Mouse (Mus musculus): ENCODE measurements around the gene Rnf167. TPM values are rescaled to one million over a fixed set of nuclear protein-coding genes. Genes with fewer than 3 reads are reported as not detected.

Rnf167 gene
- polyA plus RNA-seq, 1 experiment = 9.0 TPM

DNA sequence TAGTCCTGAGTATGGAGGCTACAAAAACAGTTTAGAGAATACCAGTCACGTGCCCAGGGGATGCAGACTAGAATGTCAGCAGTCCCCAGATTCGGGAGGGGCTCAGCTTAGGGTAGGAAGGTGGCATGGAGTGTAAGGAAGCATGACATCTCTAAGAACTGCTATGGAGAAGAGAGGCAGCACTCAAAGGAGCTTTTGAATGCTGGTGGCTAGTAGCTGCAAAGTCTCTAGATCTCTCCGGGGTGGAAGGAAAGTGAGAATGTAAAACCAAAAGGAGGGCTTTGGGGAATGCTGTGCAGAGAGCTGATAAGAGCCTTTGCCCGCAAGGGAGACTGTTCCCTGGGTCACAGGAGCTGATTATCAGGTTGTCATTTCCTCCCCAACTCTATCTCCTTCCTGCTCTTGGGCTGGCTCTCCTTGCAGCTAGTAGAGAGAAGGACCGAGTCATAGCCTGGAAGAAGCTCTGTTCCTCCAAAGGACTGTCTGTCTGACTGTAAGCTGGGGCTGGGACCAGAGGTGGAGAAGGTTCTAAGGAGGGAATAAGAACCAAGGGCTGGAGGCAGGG, 8.2 kb upstream of the Rnf167 start, which contains the start of gene Gp1ba:
TSS of gene Gp1ba (plus strand) at position 409 of the 565 bp plus-strand sequence.
- TF ChIP-seq CEBPB (IDR thresholded peaks at IDR 0.05; ENCODE audit: low read depth) = no peak
- TF ChIP-seq MYOG (IDR thresholded peaks at IDR 0.05; ENCODE audit: control insufficient read depth, extremely low read depth, insufficient read length) = no peak
- peak; percentile 29 for TF ChIP-seq USF1 (IDR thresholded peaks at IDR 0.05; ENCODE audit: low read depth)
- H3K27me3 ChIP-seq (ENCODE audit: control insufficient read depth, insufficient read depth, insufficient read length) = no peaks in the 10 kb centered on the region

DNA sequence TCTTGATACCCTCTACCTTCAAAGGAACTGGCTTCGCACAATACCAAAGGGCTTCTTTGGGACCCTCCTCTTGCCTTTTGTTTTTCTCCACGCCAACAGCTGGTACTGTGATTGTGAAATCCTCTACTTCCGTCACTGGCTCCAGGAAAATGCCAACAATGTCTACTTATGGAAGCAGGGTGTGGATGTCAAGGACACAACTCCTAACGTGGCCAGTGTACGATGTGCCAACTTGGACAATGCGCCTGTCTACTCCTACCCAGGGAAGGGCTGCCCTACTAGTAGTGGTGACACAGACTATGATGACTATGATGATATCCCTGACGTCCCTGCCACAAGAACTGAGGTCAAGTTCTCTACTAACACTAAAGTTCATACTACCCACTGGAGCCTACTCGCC, 7.1 kb upstream of the Rnf167 start:
- Histone ChIP-seq H3K4me3 (ENCODE audit: insufficient read depth, poor library complexity, severe bottlenecking) (no peak overlapping the region), H3ac (ENCODE audit: control insufficient read depth, insufficient read length, low read depth) (no peak overlapping the region), H3K79me3 (ENCODE audit: low read depth) (no peaks in the 10 kb centered on the region), H3K27me3 (ENCODE audit: control insufficient read depth, insufficient read depth, insufficient read length) (no peaks in the 10 kb centered on the region), H3K79me2 (ENCODE audit: control insufficient read depth, insufficient read depth) (peaks cover 8% of the 10 kb centered on the region), H3K36me3 (ENCODE audit: control insufficient read depth, insufficient read depth) (peaks cover 18% of the 10 kb centered on the region)
- TF ChIP-seq MYOD1 (IDR thresholded peaks at IDR 0.05; ENCODE audit: control insufficient read depth, insufficient read length, low read depth) (no peak), MYOG (IDR thresholded peaks at IDR 0.05; ENCODE audit: control insufficient read depth, extremely low read depth, insufficient read length) (no peak), CEBPB (IDR thresholded peaks at IDR 0.05; ENCODE audit: low read depth) (no peak), MAX (IDR thresholded peaks at IDR 0.05) (no peak), USF1 (IDR thresholded peaks at IDR 0.05; ENCODE audit: low read depth) (no peak), FOSL1 (IDR thresholded peaks at IDR 0.05; ENCODE audit: insufficient read depth, low read length, poor library complexity, severe bottlenecking) (no peak), CTCF (IDR thresholded peaks at IDR 0.05; ENCODE audit: control insufficient read depth, insufficient read depth, insufficient read length) (no peak)

More for the DNA sequence above, 8.2 kb upstream of the Rnf167 start, which contains the start of gene Gp1ba:
- Histone ChIP-seq H3K36me3 (ENCODE audit: control insufficient read depth, insufficient read depth) (peaks cover 7% of the 10 kb centered on the region), H3K4me3 (ENCODE audit: insufficient read depth, poor library complexity, severe bottlenecking) (no peak within 1 kb of the TSS), H3ac (ENCODE audit: control insufficient read depth, insufficient read length, low read depth) (no peak within 1 kb of the TSS), H3K79me2 (ENCODE audit: control insufficient read depth, insufficient read depth) (no peaks in the 10 kb centered on the region), H3K79me3 (ENCODE audit: low read depth) (no peaks in the 10 kb centered on the region)

DNA sequence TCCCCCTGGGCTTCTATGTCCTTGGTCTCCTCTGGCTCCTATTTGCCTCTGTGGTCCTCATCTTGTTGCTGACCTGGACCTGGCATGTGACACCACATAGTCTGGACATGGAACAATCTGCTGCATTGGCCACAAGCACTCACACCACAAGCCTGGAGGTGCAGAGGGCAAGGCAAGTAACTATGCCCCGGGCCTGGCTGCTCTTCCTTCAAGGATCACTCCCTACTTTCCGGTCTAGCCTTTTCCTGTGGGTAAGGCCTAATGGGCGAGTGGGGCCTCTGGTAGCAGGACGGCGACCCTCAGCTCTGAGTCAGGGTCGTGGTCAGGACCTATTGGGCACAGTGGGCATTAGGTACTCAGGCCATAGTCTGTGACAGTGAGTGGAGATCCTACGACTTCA, 5.8 kb upstream of the Rnf167 start:
- Histone ChIP-seq H3K79me2 (ENCODE audit: control insufficient read depth, insufficient read depth) (peaks cover 21% of the 10 kb centered on the region), H3ac (ENCODE audit: control insufficient read depth, insufficient read length, low read depth) (no peak overlapping the region), H3K79me3 (ENCODE audit: low read depth) (peaks cover 8% of the 10 kb centered on the region), H3K36me3 (ENCODE audit: control insufficient read depth, insufficient read depth) (peaks cover 23% of the 10 kb centered on the region), H3K27me3 (ENCODE audit: control insufficient read depth, insufficient read depth, insufficient read length) (no peaks in the 10 kb centered on the region), H3K4me3 (ENCODE audit: insufficient read depth, poor library complexity, severe bottlenecking) (no peak overlapping the region)
- TF ChIP-seq USF1 (IDR thresholded peaks at IDR 0.05; ENCODE audit: low read depth) = no peak

DNA sequence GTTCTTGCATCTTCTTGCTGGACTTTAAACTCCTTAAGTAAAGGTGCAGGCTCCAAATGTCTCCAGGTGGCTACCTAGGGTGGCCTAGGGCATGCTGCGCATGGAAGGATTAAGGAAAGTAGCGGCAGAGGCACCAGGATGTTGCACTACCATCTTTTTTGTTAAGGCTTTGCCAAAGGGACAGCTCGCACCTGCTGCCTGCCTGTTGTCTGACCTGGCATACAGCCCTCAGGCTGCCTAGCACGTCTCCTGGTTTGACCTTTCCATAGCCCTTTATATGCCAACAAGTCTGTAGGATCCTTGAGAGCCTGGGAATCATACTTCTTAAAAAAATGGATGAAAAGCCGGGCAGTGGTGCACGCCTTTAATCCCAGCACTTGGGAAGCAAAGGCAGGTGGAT, 4.0 kb upstream of the Rnf167 start:
- TF ChIP-seq MYOG (IDR thresholded peaks at IDR 0.05; ENCODE audit: control insufficient read depth, extremely low read depth, insufficient read length) (no peak), USF1 (IDR thresholded peaks at IDR 0.05; ENCODE audit: low read depth) (no peak), MAX (IDR thresholded peaks at IDR 0.05) (no peak), CTCF (IDR thresholded peaks at IDR 0.05; ENCODE audit: control insufficient read depth, insufficient read depth, insufficient read length) (no peak), FOSL1 (IDR thresholded peaks at IDR 0.05; ENCODE audit: insufficient read depth, low read length, poor library complexity, severe bottlenecking) (no peak), MYOD1 (IDR thresholded peaks at IDR 0.05; ENCODE audit: control insufficient read depth, insufficient read length, low read depth) (no peak), CEBPB (IDR thresholded peaks at IDR 0.05; ENCODE audit: low read depth) (no peak)
- no peak overlapping the region for H3K4me3 ChIP-seq (ENCODE audit: insufficient read depth, poor library complexity, severe bottlenecking)
- H3K79me3 ChIP-seq (ENCODE audit: low read depth) = peaks cover 11% of the 10 kb centered on the region

DNA sequence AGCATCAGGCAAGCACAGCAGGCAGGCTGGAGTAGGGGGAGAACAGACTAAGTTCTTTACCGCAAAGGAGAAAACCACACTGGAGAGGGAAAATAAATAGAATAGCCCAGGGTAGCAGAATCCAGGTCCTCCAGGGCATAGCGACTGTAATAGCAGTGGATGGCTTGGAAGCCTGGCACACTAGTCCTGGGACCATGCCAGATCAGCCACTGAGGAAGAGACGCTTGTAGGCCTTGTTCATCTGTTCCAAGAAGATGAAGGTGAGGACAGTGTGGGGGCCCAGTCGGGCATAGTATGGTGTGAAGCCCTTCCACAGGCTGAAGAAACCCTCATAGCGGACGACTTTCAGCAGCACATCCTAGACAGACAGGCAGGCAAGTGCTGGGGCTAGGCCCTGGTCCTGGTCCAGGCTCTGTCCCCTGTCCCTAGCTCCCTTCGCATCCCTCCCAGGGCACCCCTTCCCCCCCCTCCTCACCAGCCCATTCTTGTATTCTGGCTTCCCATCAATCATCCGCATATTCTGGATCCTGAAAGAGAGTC, 2.4 kb upstream of the Rnf167 start:
- Histone ChIP-seq H3ac (ENCODE audit: control insufficient read depth, insufficient read length, low read depth) (no peak overlapping the region), H3K79me2 (ENCODE audit: control insufficient read depth, insufficient read depth) (peaks cover 48% of the 10 kb centered on the region), H3K79me3 (ENCODE audit: low read depth) (peaks cover 16% of the 10 kb centered on the region), H3K36me3 (ENCODE audit: control insufficient read depth, insufficient read depth) (peaks cover 41% of the 10 kb centered on the region), H3K4me3 (ENCODE audit: insufficient read depth, poor library complexity, severe bottlenecking) (no peak overlapping the region), H3K27me3 (ENCODE audit: control insufficient read depth, insufficient read depth, insufficient read length) (no peaks in the 10 kb centered on the region)
- no peak for TF ChIP-seq MAX (IDR thresholded peaks at IDR 0.05)
- TF ChIP-seq CTCF (IDR thresholded peaks at IDR 0.05; ENCODE audit: control insufficient read depth, insufficient read depth, insufficient read length) = no peak
- TF ChIP-seq MYOD1 (IDR thresholded peaks at IDR 0.05; ENCODE audit: control insufficient read depth, insufficient read length, low read depth) = no peak

More for the DNA sequence above, 4.0 kb upstream of the Rnf167 start:
- no peak overlapping the region for H3ac ChIP-seq (ENCODE audit: control insufficient read depth, insufficient read length, low read depth)
- H3K27me3 ChIP-seq (ENCODE audit: control insufficient read depth, insufficient read depth, insufficient read length) = no peaks in the 10 kb centered on the region
- peaks cover 32% of the 10 kb centered on the region for H3K79me2 ChIP-seq (ENCODE audit: control insufficient read depth, insufficient read depth)
- H3K36me3 ChIP-seq (ENCODE audit: control insufficient read depth, insufficient read depth) = peaks cover 25% of the 10 kb centered on the region

DNA sequence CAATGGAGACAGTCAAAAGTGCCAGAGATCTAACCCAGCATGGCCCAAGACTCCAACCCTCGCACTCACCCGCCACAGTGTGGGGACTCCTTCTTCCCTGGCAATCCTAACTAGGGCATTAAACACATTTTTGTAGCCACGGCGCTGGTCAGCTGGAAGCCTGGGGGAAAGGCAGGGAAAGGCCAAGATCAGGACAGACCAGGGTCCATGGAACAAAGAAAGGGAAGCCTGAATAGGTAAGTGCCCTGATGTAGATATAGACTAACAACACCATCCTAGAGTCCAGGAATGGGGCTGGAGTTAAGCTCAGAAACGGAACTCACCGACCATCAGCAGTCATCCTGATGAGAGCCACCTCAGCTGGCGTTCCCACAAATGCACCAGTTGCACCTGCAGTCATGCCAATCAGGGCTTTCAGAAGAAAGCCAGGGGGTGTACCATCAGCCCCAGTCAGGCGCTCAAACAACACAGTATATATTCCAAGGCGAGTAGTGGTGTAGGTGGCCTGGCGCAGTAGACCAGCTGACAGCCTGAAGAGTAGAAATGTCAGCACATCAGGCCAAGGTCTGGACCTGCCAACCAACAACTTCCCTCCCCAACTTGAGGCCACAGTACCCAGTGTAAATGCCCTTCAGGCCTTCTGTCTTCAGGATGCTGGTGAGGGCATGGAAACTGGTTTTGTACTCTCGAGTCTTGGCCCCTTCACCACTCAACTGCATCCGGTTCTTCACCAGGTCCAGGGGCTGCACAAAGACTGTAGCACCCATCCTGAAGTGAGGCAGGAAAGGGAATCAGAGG, 1.4 kb upstream of the Rnf167 start:
- peaks cover 52% of the 10 kb centered on the region for H3K36me3 ChIP-seq (ENCODE audit: control insufficient read depth, insufficient read depth)
- H3K79me2 ChIP-seq (ENCODE audit: control insufficient read depth, insufficient read depth) = peaks cover 58% of the 10 kb centered on the region
- H3ac ChIP-seq (ENCODE audit: control insufficient read depth, insufficient read length, low read depth) = peak overlapping the region; percentile 94

More for the DNA sequence above, 1.4 kb upstream of the Rnf167 start:
- peaks cover 26% of the 10 kb centered on the region for H3K79me3 ChIP-seq (ENCODE audit: low read depth)
- TF ChIP-seq CEBPB (IDR thresholded peaks at IDR 0.05; ENCODE audit: low read depth) (no peak), USF1 (IDR thresholded peaks at IDR 0.05; ENCODE audit: low read depth) (no peak), CTCF (IDR thresholded peaks at IDR 0.05; ENCODE audit: control insufficient read depth, insufficient read depth, insufficient read length) (no peak), MYOG (IDR thresholded peaks at IDR 0.05; ENCODE audit: control insufficient read depth, extremely low read depth, insufficient read length) (no peak), MAX (IDR thresholded peaks at IDR 0.05) (no peak), MYOD1 (IDR thresholded peaks at IDR 0.05; ENCODE audit: control insufficient read depth, insufficient read length, low read depth) (no peak), FOSL1 (IDR thresholded peaks at IDR 0.05; ENCODE audit: insufficient read depth, low read length, poor library complexity, severe bottlenecking) (no peak)
- peak overlapping the region; percentile 92 for H3K4me3 ChIP-seq (ENCODE audit: insufficient read depth, poor library complexity, severe bottlenecking)
- H3K27me3 ChIP-seq (ENCODE audit: control insufficient read depth, insufficient read depth, insufficient read length) = no peaks in the 10 kb centered on the region
